Mouse (Mus musculus) midbrain, embryonic 12.5 days (tissue): ENCODE measurements around the gene Tlnrd1. TPM values are rescaled to one million over a fixed set of nuclear protein-coding genes. Genes with fewer than 3 reads are reported as not detected.

Source experiments
- ATAC-seq: fragments of 200-750 bp; cut with Nextera tagmentation; 2 replicates; pipeline ENCODE4 v1.8.0; 2017; ENCODE audit warnings: low read depth, moderate TSS enrichment, moderate library complexity; ENCODE audit not compliant: low FRiP score
- H3K27ac ChIP-seq: fragments of 300-500 bp; sonication (generic); replicated peaks from 2 replicates; pipeline ENCODE4 v1.5.1; 2016; ENCODE audit warnings: mild to moderate bottlenecking
- H3K27me3 ChIP-seq: fragments of 300-500 bp; sonication (generic); 2 replicates; pipeline ENCODE4 v1.6.1; 2016; ENCODE audit warnings: mild to moderate bottlenecking
- H3K36me3 ChIP-seq: fragments of 300-500 bp; sonication (generic); 2 replicates; pipeline ENCODE4 v1.6.1; 2016
- H3K4me1 ChIP-seq: fragments of 300-500 bp; sonication (generic); 2 replicates; pipeline ENCODE4 v1.6.1; 2016
- H3K4me2 ChIP-seq: fragments of 300-500 bp; sonication (generic); replicated peaks from 2 replicates; pipeline ENCODE4 v1.6.1; 2016; ENCODE audit warnings: mild to moderate bottlenecking, moderate library complexity
- H3K4me3 ChIP-seq: fragments of 300-500 bp; sonication (generic); 2 replicates; pipeline ENCODE4 v1.5.1; 2016; ENCODE audit warnings: mild to moderate bottlenecking
- H3K9ac ChIP-seq: fragments of 300-500 bp; sonication (generic); replicated peaks from 2 replicates; pipeline ENCODE4 v1.6.1; 2016; ENCODE audit warnings: mild to moderate bottlenecking, moderate library complexity
- H3K9me3 ChIP-seq: fragments of 300-500 bp; sonication (generic); 2 replicates; pipeline ENCODE4 v1.6.1; 2016; ENCODE audit warnings: mild to moderate bottlenecking
- WGBS: fragments of 180-500 bp; shearing (Covaris S2); methylation state at CpG from one replicate; pipeline ENCODE4 v1.1.7; 2016; 5-methylcytosine and 5-hydroxymethylcytosine counted together
- polyA plus RNA-seq: library from polyadenylated mRNA; unstranded; fragments of >200 nt; fragmentation: Nextera tagmentation; extraction: Ambion mirVana; gene quantifications from 2 replicates; pipeline ENCODE4 v1.2.1, GENCODE M21; 2016

Tlnrd1 gene
- polyA plus RNA-seq, 1 experiment from 2014 or later = 15.9 TPM

GRCm38 (mm10) chr7:83882633-83883275 lies 1.4 kb downstream of the Tlnrd1 start:
- Histone ChIP-seq H3K4me3 (peak overlapping the region; percentile 62), H3K9ac (peak overlapping the region; percentile 87), H3K4me1 (peaks cover 59% of the 10 kb centered on the region), H3K36me3 (peaks cover 6% of the 10 kb centered on the region; the same call in 1 of the 2 replicates), H3K27me3 (0 out of 2 replicates have a peak, but pooled peaks cover 6% of the 10 kb centered on the region), H3K4me2 (peak overlapping the region; percentile 87), H3K9me3 (peaks cover 2% of the 10 kb centered on the region; the same call in 1 of the 2 replicates), H3K27ac (peak overlapping the region; percentile 95)
- WGBS = 19% methylated on average over 56 of the region's 56 CpGs
- ATAC-seq = peak; percentile 10

DNA sequence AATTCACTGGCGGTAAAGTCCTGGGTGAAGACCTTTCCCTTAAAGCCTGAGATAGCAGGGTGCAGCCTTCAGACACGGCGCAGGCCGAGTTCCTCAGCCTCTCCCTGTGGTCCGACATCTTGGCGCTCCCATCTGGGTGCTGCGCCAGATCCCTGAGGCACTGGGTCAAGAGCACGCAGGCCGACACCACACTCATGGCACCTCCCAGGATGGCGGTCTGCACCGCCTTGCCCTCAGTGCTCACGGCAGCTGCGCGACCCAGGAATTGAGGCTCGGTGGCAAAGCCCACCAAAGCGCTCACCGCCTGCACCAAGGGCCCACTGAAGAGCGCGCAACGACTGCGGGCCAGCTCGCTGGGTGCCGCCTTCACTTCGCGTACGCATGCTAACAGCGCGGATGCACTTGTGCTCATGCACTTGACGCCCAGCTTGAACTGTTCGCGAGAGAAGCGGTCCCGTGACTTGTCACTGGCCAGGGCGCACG lies 1.9 kb downstream of the Tlnrd1 start:
- peaks cover 61% of the 10 kb centered on the region for H3K4me1 ChIP-seq
- peak overlapping the region; percentile 87 for H3K4me2 ChIP-seq
- peaks cover 6% of the 10 kb centered on the region; the same call in 1 of the 2 replicates for H3K36me3 ChIP-seq
- peaks cover 2% of the 10 kb centered on the region; the same call in 1 of the 2 replicates for H3K9me3 ChIP-seq
- 0 out of 2 replicates have a peak, but pooled peaks cover 6% of the 10 kb centered on the region for H3K27me3 ChIP-seq
- no peak overlapping the region for H3K27ac ChIP-seq
- peak overlapping the region; percentile 87; the same call in 1 of the 2 replicates for H3K9ac ChIP-seq
- 94% methylated on average over 35 of the region's 35 CpGs for WGBS
- ATAC-seq = no peak
- peak overlapping the region; percentile 62 for H3K4me3 ChIP-seq

GRCm38 (mm10) chr7:83878676-83879448 lies 5.2 kb downstream of the Tlnrd1 start:
- H3K4me3 ChIP-seq = no peak overlapping the region
- peaks cover 50% of the 10 kb centered on the region for H3K4me1 ChIP-seq
- peak overlapping the region; percentile 35; the same call in 1 of the 2 replicates for H3K27ac ChIP-seq

DNA sequence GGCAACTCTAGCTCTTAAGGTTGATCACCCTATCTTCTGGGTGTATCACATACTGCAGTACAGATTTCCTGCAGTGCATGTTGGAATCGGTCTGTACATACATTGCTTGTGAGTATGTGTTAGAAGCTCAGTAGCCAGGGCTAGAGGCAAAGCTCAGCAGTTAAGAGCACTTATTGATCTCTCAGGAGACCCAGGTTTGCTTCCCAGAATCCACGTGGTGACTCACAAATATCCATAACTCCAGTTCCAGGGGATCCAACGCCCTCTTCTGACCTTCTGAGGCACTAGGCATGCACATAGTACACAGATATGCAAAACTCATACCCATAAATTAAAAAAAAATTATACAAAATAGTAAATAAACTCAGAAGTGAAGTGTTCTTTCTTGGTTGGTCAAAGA lies 7.0 kb downstream of the Tlnrd1 start:
- Histone ChIP-seq H3K36me3 (peaks cover 11% of the 10 kb centered on the region; the same call in 1 of the 2 replicates), H3K4me2 (no peak overlapping the region), H3K9me3 (no peaks in the 10 kb centered on the region), H3K4me3 (no peak overlapping the region), H3K27me3 (0 out of 2 replicates have a peak, but pooled peaks cover 2% of the 10 kb centered on the region), H3K9ac (no peak overlapping the region), H3K4me1 (peaks cover 39% of the 10 kb centered on the region), H3K27ac (no peak overlapping the region)
- 80% methylated on average over 3 of the region's 3 CpGs for WGBS
- ATAC-seq = no peak

More at GRCm38 (mm10) chr7:83878676-83879448, 5.2 kb downstream of the Tlnrd1 start:
- peaks cover 15% of the 10 kb centered on the region; the same call in 1 of the 2 replicates for H3K36me3 ChIP-seq
- ATAC-seq = 0 out of 2 replicates have a peak, but pooled peaks have one; percentile 7
- H3K9ac ChIP-seq = 0 out of 2 replicates have a peak overlapping the region, but pooled peaks have one; percentile 11
- H3K27me3 ChIP-seq = 0 out of 2 replicates have a peak, but pooled peaks cover 6% of the 10 kb centered on the region
- peaks cover 2% of the 10 kb centered on the region; the same call in 1 of the 2 replicates for H3K9me3 ChIP-seq
- 3% methylated on average over 5 of the region's 5 CpGs for WGBS
- H3K4me2 ChIP-seq = peak overlapping the region; percentile 29

GRCm38 (mm10) chr7:83869839-83870543 lies 14.1 kb downstream of the Tlnrd1 start:
- ATAC-seq = peak; percentile 44; the same call in 1 of the 2 replicates
- 30% methylated on average over 5 of the region's 5 CpGs for WGBS
- Histone ChIP-seq H3K9me3 (no peaks in the 10 kb centered on the region), H3K27me3 (no peaks in the 10 kb centered on the region), H3K4me1 (peaks cover 13% of the 10 kb centered on the region), H3K4me2 (no peak overlapping the region), H3K4me3 (no peak overlapping the region), H3K27ac (no peak overlapping the region), H3K9ac (no peak overlapping the region), H3K36me3 (no peaks in the 10 kb centered on the region)

DNA sequence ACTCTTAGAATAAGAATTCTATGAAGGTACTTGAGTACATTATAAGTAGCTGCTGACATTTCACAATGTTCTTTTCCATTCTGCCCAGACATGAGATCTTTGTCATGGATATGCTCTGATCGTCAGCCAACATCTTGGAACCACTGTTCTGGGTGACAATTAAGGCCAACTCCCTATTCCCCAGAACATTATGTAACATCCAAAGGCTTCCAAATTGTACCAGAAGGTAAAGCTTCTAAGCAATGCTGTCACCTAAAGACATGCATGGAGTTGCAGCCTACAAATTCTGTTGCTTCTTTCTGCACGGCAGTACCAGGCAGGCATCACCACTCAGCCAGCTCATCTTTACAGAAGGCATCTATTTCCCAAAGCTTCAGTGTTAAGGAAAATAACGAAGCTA lies 15.9 kb downstream of the Tlnrd1 start:
- 78% methylated on average over 3 of the region's 3 CpGs for WGBS
- H3K27me3 ChIP-seq = no peaks in the 10 kb centered on the region
- no peak overlapping the region for H3K4me2 ChIP-seq
- H3K27ac ChIP-seq = no peak overlapping the region
- no peaks in the 10 kb centered on the region for H3K9me3 ChIP-seq
- peaks cover 13% of the 10 kb centered on the region for H3K4me1 ChIP-seq
- no peak for ATAC-seq
- no peak overlapping the region for H3K4me3 ChIP-seq
- H3K9ac ChIP-seq = no peak overlapping the region
- no peaks in the 10 kb centered on the region for H3K36me3 ChIP-seq

DNA sequence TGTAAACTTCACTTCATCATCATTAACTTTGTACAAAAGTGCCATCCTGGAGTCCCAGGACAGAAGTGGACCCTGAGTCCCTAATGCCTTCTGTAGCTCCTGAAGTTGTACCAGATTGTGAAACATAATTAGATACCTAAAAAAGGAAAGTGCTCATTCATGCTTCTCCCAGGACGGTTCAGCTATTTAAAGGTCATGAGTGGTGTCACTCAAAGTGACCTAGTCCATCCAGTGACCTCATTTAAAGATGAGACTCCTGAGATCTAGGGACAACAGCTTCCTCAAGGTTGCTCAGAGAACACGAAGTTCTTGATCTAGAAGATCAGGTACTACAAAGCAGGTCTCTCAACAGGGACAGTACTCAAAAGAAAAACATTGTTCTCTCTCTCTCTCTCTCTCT lies 20.6 kb downstream of the Tlnrd1 start:
- ATAC-seq = no peak
- no peak overlapping the region for H3K27ac ChIP-seq
- H3K27me3 ChIP-seq = no peaks in the 10 kb centered on the region
- H3K4me3 ChIP-seq = no peak overlapping the region
- no peaks in the 10 kb centered on the region for H3K9me3 ChIP-seq
- H3K36me3 ChIP-seq = no peaks in the 10 kb centered on the region
- WGBS = 63% methylated on average over 2 of the region's 2 CpGs
- H3K4me1 ChIP-seq = peaks cover 2% of the 10 kb centered on the region; the same call in 1 of the 2 replicates
- no peak overlapping the region for H3K9ac ChIP-seq
- H3K4me2 ChIP-seq = no peak overlapping the region

DNA sequence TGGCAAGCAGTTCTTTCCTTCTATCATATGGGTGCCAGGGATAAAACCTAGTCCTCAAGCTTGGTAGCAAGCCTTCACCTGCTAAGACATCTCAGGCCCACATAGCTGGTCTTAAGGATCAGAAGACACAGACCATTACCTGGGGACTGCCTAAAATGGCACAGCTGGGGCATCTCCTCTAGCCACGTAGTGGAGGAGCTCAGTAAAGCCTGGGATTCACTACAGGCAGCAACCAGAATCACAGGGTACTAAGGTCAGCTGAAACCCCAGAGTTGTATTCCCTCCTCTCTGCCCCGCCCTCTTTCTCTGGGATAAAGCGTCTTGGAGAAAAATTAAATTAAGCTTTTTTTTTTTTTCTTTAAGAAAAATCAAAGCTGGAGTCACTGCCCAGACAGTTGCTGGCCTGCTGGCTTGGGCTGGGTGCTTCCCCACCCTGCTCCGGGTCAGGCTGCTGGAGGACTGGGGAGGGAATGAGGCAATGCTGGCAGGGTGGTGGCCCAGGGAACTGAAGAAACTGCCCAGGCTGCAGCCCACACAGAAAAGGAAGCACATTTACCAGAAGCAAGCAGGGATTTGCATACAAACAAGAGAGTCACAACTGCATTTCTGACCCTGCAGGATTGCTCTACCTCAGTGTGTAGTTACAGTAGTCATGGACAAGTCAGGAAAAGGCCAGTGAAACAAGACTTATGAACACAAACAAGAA lies 24.6 kb downstream of the Tlnrd1 start:
- no peak overlapping the region for H3K4me3 ChIP-seq

DNA sequence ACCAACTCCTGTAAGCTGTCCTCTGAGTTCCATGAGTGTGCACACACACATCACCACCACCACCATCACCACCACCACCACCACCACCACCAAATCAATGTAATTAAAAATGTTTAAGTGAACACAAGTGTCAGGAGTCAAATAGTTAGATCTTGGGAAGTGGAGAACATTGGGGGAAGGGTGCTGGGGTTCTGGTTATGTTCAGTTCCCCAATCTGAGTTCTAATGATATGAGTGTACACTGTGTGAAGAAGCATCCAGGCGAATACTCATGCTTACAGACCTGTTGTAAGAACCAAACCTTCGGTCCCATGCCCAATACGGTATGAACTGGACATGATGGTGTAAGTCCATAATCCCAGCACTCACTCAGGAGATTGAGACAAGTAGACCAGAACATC lies 26.2 kb downstream of the Tlnrd1 start:
- WGBS = 90% methylated on average over 3 of the region's 3 CpGs
- Histone ChIP-seq H3K4me2 (no peak overlapping the region), H3K27me3 (0 out of 2 replicates have a peak, but pooled peaks cover under 1% of the 10 kb centered on the region), H3K27ac (no peak overlapping the region), H3K36me3 (no peaks in the 10 kb centered on the region), H3K9me3 (no peaks in the 10 kb centered on the region), H3K9ac (no peak overlapping the region), H3K4me1 (no peaks in the 10 kb centered on the region), H3K4me3 (no peak overlapping the region)
- ATAC-seq = no peak

More for the DNA sequence above, 24.6 kb downstream of the Tlnrd1 start:
- Histone ChIP-seq H3K9me3 (no peaks in the 10 kb centered on the region), H3K4me2 (no peak overlapping the region), H3K4me1 (no peaks in the 10 kb centered on the region), H3K27ac (no peak overlapping the region), H3K27me3 (no peaks in the 10 kb centered on the region), H3K9ac (no peak overlapping the region), H3K36me3 (no peaks in the 10 kb centered on the region)
- ATAC-seq = no peak
- WGBS = 61% methylated on average over 4 of the region's 4 CpGs

GRCm38 (mm10) chr7:83857208-83857488 lies 27.0 kb downstream of the Tlnrd1 start:
- Histone ChIP-seq H3K4me3 (no peak overlapping the region), H3K36me3 (no peaks in the 10 kb centered on the region), H3K27ac (no peak overlapping the region), H3K27me3 (0 out of 2 replicates have a peak, but pooled peaks cover 5% of the 10 kb centered on the region), H3K4me1 (peaks cover 7% of the 10 kb centered on the region; the same call in 1 of the 2 replicates), H3K9me3 (no peaks in the 10 kb centered on the region), H3K4me2 (no peak overlapping the region), H3K9ac (no peak overlapping the region)
- WGBS = 87% methylated on average over 2 of the region's 2 CpGs
- ATAC-seq = no peak
